Mouse (Mus musculus) midbrain, embryonic 16.5 days (tissue): ENCODE data around the gene Snrk. TPM values are rescaled to one million over a fixed set of nuclear protein-coding genes. Genes with fewer than 3 reads are reported as not detected.

Experiments used
- ATAC-seq: fragments of 200-750 bp; cut with Nextera tagmentation; 2 replicates; pipeline ENCODE4 v1.8.0; 2017; ENCODE audit warnings: moderate TSS enrichment
- H3K27ac ChIP-seq: fragments of 300-500 bp; sonication (generic); 2 replicates; pipeline ENCODE4 v1.5.1; 2014; ENCODE audit warnings: mild to moderate bottlenecking, low read length, mixed read lengths
- H3K27me3 ChIP-seq: fragments of 300-500 bp; sonication (generic); 2 replicates; pipeline ENCODE4 v1.6.1; 2014; ENCODE audit warnings: low read depth, low read length, mixed read lengths; ENCODE audit not compliant: control insufficient read depth, insufficient read depth
- H3K36me3 ChIP-seq: fragments of 300-500 bp; sonication (generic); 2 replicates; pipeline ENCODE4 v1.6.1; 2014; ENCODE audit warnings: mild to moderate bottlenecking, low read length, moderate library complexity, mixed read lengths; ENCODE audit not compliant: control insufficient read depth, insufficient read depth
- H3K4me1 ChIP-seq: fragments of 300-500 bp; sonication (generic); 2 replicates; pipeline ENCODE4 v1.6.1; 2014; ENCODE audit warnings: mild to moderate bottlenecking, low read length, mixed read lengths; ENCODE audit not compliant: control insufficient read depth, insufficient read depth
- H3K4me2 ChIP-seq: fragments of 300-500 bp; sonication (generic); 2 replicates; pipeline ENCODE4 v1.6.1; 2014; ENCODE audit warnings: mild to moderate bottlenecking, low read length, mixed read lengths
- H3K4me3 ChIP-seq: fragments of 300-500 bp; sonication (generic); 2 replicates; pipeline ENCODE4 v1.5.1; 2014; ENCODE audit warnings: low read depth, mild to moderate bottlenecking, low read length, moderate library complexity, mixed read lengths
- H3K9ac ChIP-seq: fragments of 300-500 bp; sonication (generic); 2 replicates; pipeline ENCODE4 v1.6.1; 2014; ENCODE audit warnings: low read depth, low read length, mixed read lengths
- H3K9me3 ChIP-seq: fragments of 300-500 bp; sonication (generic); replicated peaks from 2 replicates; pipeline ENCODE4 v1.6.1; 2014; ENCODE audit warnings: mild to moderate bottlenecking, low read length, mixed read lengths; ENCODE audit not compliant: control insufficient read depth, poor library complexity, severe bottlenecking
- WGBS: fragments of 180-500 bp; shearing (Covaris S2); extraction: QIAGEN DNeasy Blood & Tissue Kit; methylation state at CpG from one replicate; pipeline ENCODE4 v1.1.7; 2014; 5-methylcytosine and 5-hydroxymethylcytosine counted together
- polyA plus RNA-seq: library from polyadenylated mRNA; unstranded; fragments of >200 nt; fragmentation: Nextera tagmentation; extraction: Ambion mirVana; gene quantifications from 2 replicates; pipeline ENCODE4 v1.2.1, GENCODE M21; 2015

Snrk gene
- polyA plus RNA-seq, 1 experiment from 2014 or later: 95.4 TPM

GRCm38 (mm10) chr9:122145677-122146076 is 28.6 kb downstream of the Snrk start:
- H3K4me3 ChIP-seq: no peak overlapping the region
- H3K36me3 ChIP-seq: peaks cover 8% of the 10 kb centered on the region
- no peaks in the 10 kb centered on the region for H3K9me3 ChIP-seq
- no peaks in the 10 kb centered on the region for H3K27me3 ChIP-seq
- 0 out of 2 replicates have a peak, but pooled peaks cover 3% of the 10 kb centered on the region for H3K4me1 ChIP-seq
- H3K9ac ChIP-seq: no peak overlapping the region
- no peak for ATAC-seq
- H3K27ac ChIP-seq: no peak overlapping the region
- no peak overlapping the region for H3K4me2 ChIP-seq

- peaks cover 8% of the 10 kb centered on the region for H3K36me3 ChIP-seq
- no peak overlapping the region for H3K9ac ChIP-seq
- no peak overlapping the region for H3K4me2 ChIP-seq
- H3K9me3 ChIP-seq: no peaks in the 10 kb centered on the region
- H3K27ac ChIP-seq: no peak overlapping the region
- H3K4me3 ChIP-seq: no peak overlapping the region
- ATAC-seq: no peak
- no peaks in the 10 kb centered on the region for H3K27me3 ChIP-seq
- WGBS: 84% methylated on average over 4 of the region's 4 CpGs
- 0 out of 2 replicates have a peak, but pooled peaks cover 3% of the 10 kb centered on the region for H3K4me1 ChIP-seq
Observed at GRCm38 (mm10) chr9:122146124-122146870, 29.2 kb downstream of the Snrk start.

- Histone ChIP-seq H3K36me3 (peaks cover 8% of the 10 kb centered on the region), H3K4me1 (0 out of 2 replicates have a peak, but pooled peaks cover 3% of the 10 kb centered on the region), H3K4me2 (no peak overlapping the region), H3K27me3 (no peaks in the 10 kb centered on the region), H3K9ac (no peak overlapping the region), H3K9me3 (no peaks in the 10 kb centered on the region), H3K27ac (no peak overlapping the region), H3K4me3 (no peak overlapping the region)
- 91% methylated on average over 3 of the region's 3 CpGs for WGBS
- no peak for ATAC-seq
Observed at GRCm38 (mm10) chr9:122148356-122148755, 31.3 kb downstream of the Snrk start.

GRCm38 (mm10) chr9:122149997-122150826 is 33.1 kb downstream of the Snrk start:
- Histone ChIP-seq H3K27ac (no peak overlapping the region), H3K36me3 (peaks cover under 1% of the 10 kb centered on the region; the same call in 1 of the 2 replicates), H3K9ac (no peak overlapping the region), H3K4me3 (no peak overlapping the region), H3K4me2 (no peak overlapping the region), H3K9me3 (no peaks in the 10 kb centered on the region), H3K27me3 (no peaks in the 10 kb centered on the region), H3K4me1 (0 out of 2 replicates have a peak, but pooled peaks cover 3% of the 10 kb centered on the region)
- WGBS: 92% methylated on average over 9 of the region's 9 CpGs
- no peak for ATAC-seq

- ATAC-seq: no peak
- Histone ChIP-seq H3K4me3 (no peak overlapping the region), H3K27ac (no peak overlapping the region), H3K9me3 (no peaks in the 10 kb centered on the region), H3K36me3 (no peaks in the 10 kb centered on the region), H3K4me2 (no peak overlapping the region), H3K4me1 (no peaks in the 10 kb centered on the region), H3K9ac (no peak overlapping the region), H3K27me3 (no peaks in the 10 kb centered on the region)
- 96% methylated on average over 4 of the region's 4 CpGs for WGBS
Observed at GRCm38 (mm10) chr9:122152063-122152462, 35.0 kb downstream of the Snrk start.

- H3K9me3 ChIP-seq: no peaks in the 10 kb centered on the region
- H3K4me1 ChIP-seq: no peaks in the 10 kb centered on the region
- no peaks in the 10 kb centered on the region for H3K36me3 ChIP-seq
- ATAC-seq: no peak
- H3K27ac ChIP-seq: no peak overlapping the region
- H3K4me2 ChIP-seq: no peak overlapping the region
- H3K9ac ChIP-seq: no peak overlapping the region
- no peaks in the 10 kb centered on the region for H3K27me3 ChIP-seq
- H3K4me3 ChIP-seq: no peak overlapping the region
- 80% methylated on average over 1 of the region's 1 CpGs for WGBS
Observed at GRCm38 (mm10) chr9:122152501-122152900, 35.4 kb downstream of the Snrk start.

GRCm38 (mm10) chr9:122153436-122153835 is 36.4 kb downstream of the Snrk start:
- Histone ChIP-seq H3K4me3 (no peak overlapping the region), H3K27me3 (no peaks in the 10 kb centered on the region), H3K9ac (no peak overlapping the region), H3K4me2 (no peak overlapping the region), H3K27ac (no peak overlapping the region), H3K4me1 (no peaks in the 10 kb centered on the region), H3K36me3 (no peaks in the 10 kb centered on the region), H3K9me3 (no peaks in the 10 kb centered on the region)
- ATAC-seq: no peak
- WGBS: 88% methylated on average over 3 of the region's 3 CpGs

- H3K27me3 ChIP-seq: no peaks in the 10 kb centered on the region
- no peak for ATAC-seq
- H3K4me2 ChIP-seq: no peak overlapping the region
- WGBS: 92% methylated on average over 1 of the region's 1 CpGs
- H3K36me3 ChIP-seq: no peaks in the 10 kb centered on the region
- H3K4me1 ChIP-seq: no peaks in the 10 kb centered on the region
- no peak overlapping the region for H3K27ac ChIP-seq
- no peaks in the 10 kb centered on the region for H3K9me3 ChIP-seq
- no peak overlapping the region for H3K9ac ChIP-seq
- no peak overlapping the region for H3K4me3 ChIP-seq
Observed at GRCm38 (mm10) chr9:122155193-122155592, 38.1 kb downstream of the Snrk start.
